ENCODE assay signal across 16 mouse cellular contexts in genomic region chr5:140818482-140819076, GRCm38 (mm10). TPM values are rescaled to one million over a fixed set of nuclear protein-coding genes. Genes with fewer than 3 reads are reported as not detected.
DNase-seq lines count a peak whose midpoint lies in the region; ATAC-seq and TF ChIP-seq lines count a peak whose summit lies in the region.
"Had no signal": no experiment of that assay in that cellular context is flagged by ENCODE, and none has a peak within 500 bp of the region (broad histone marks: within the 10 kb centered on the region; RNA-seq: fewer than 3 reads in every experiment).

No protein-coding gene starts in this region.

- H3K79me2 ChIP-seq in liver, adult 2 months (ENCODE audit: control insufficient read depth, insufficient read depth, low read length) = peaks cover 57% of the 10 kb centered on the region; the same call in 1 of the 2 replicates

- H3K27me3 ChIP-seq in forebrain, embryonic 15.5 days = no peaks in the 10 kb centered on the region
- no peaks in the 10 kb centered on the region for H3K27me3 ChIP-seq in forebrain, embryonic 10.5 days (ENCODE audit: poor library complexity, severe bottlenecking)
- H3K27me3 ChIP-seq in liver, adult 2 months (ENCODE audit: control insufficient read depth, insufficient read depth, low read length) = no peaks in the 10 kb centered on the region

- WGBS in forebrain, embryonic 15.5 days = 64% methylated on average over 5 of the region's 5 CpGs
- WGBS in forebrain, embryonic 10.5 days = 81% methylated on average over 5 of the region's 5 CpGs
- WGBS in liver, adult 2 months = 70% methylated on average over 5 of the region's 5 CpGs

- H3K4me3 ChIP-seq in forebrain, embryonic 15.5 days = no peak overlapping the region
- H3K4me3 ChIP-seq in forebrain, embryonic 10.5 days = no peak overlapping the region
- no peak overlapping the region for H3K4me3 ChIP-seq in liver, adult 2 months (ENCODE audit: insufficient read depth, low read depth, low read length)
- H3K4me3 ChIP-seq: myocyte had no signal

- no peak for TF ChIP-seq CTCF in liver, adult 2 months (IDR thresholded peaks at IDR 0.05; ENCODE audit: low read depth, low read length)

- H3K9me3 ChIP-seq in forebrain, embryonic 15.5 days = no peaks in the 10 kb centered on the region
- H3K9me3 ChIP-seq in forebrain, embryonic 10.5 days = no peaks in the 10 kb centered on the region

- peaks cover 36% of the 10 kb centered on the region for H3K4me1 ChIP-seq in forebrain, embryonic 15.5 days
- peaks cover 57% of the 10 kb centered on the region for H3K4me1 ChIP-seq in forebrain, embryonic 10.5 days
- H3K4me1 ChIP-seq in liver, adult 2 months (ENCODE audit: control insufficient read depth, insufficient read depth, low read length) = peaks cover 55% of the 10 kb centered on the region

- no peak for TF ChIP-seq POLR2A in liver, adult 2 months (IDR thresholded peaks at IDR 0.05; ENCODE audit: extremely low read depth, insufficient read depth, low read length)

- H3K27ac ChIP-seq in forebrain, embryonic 15.5 days (replicated peaks) = peak overlapping the region; percentile 47; the same call in 1 of the 2 replicates
- no peak overlapping the region for H3K27ac ChIP-seq in forebrain, embryonic 10.5 days
- peak overlapping the region; percentile 46 for H3K27ac ChIP-seq in liver, adult 2 months (replicated peaks; ENCODE audit: insufficient read depth, low read depth, low read length)
- H3K27ac ChIP-seq: kidney, postnatal 0 days had no signal

- H3K9ac ChIP-seq in forebrain, embryonic 15.5 days (replicated peaks) = no peak overlapping the region
- H3K9ac ChIP-seq in liver, adult 2 months (ENCODE audit: low read depth, low read length) = 0 out of 2 replicates have a peak overlapping the region, but pooled peaks have one; percentile 2

- no peak overlapping the region for H3K4me2 ChIP-seq in forebrain, embryonic 15.5 days (replicated peaks)
- H3K4me2 ChIP-seq: heart, embryonic 11.5 days had no signal

- H3K36me3 ChIP-seq in forebrain, embryonic 15.5 days = no peaks in the 10 kb centered on the region
- H3K36me3 ChIP-seq in forebrain, embryonic 10.5 days (replicated peaks) = peaks cover 14% of the 10 kb centered on the region
- H3K36me3 ChIP-seq in liver, adult 2 months (ENCODE audit: control insufficient read depth, insufficient read depth, low read length) = no peaks in the 10 kb centered on the region; the same call in 1 of the 2 replicates

- ATAC-seq in forebrain, embryonic 15.5 days (replicated peaks) = no peak
- ATAC-seq in megakaryocyte progenitor cell, adult 5-6 weeks (replicated peaks; ENCODE audit: poor library complexity) = 0 out of 2 replicates have a peak, but pooled peaks have one; percentile 17
- ATAC-seq: activated CD4-positive, CD25-positive, alpha-beta regulatory T cell, adult 4 months had no signal

- no peak for DNase-seq in forebrain, embryonic 10.5 days (ENCODE audit: extremely low spot score, low spot score)
- DNase-seq in liver, adult 2 months (ENCODE audit: extremely low read depth, low read depth, low spot score) = no peak
- DNase-seq in liver = no peak
- DNase-seq in thymus, postnatal 14 days = peak; percentile 13
- DNase-seq in thymus, postnatal 36 days = no peak
- DNase-seq in left cerebral cortex, adult 11 months (ENCODE audit: low spot score) = no peak
- DNase-seq: cerebellum, adult 18-20 months; gastrocnemius, postnatal 36 days; layer of hippocampus, adult 9-11 months; lung, adult 18-20 months had no signal

RNA-seq across cellular contexts. Expression of gene Gna12, which starts 11.7 kb away (rescaled TPM):
- polyA plus RNA-seq in forebrain, embryonic 15.5 days (2015; fragmentation: Nextera tagmentation; extraction: Ambion mirVana) = 26.3 and 65.4 TPM in 2 replicates
- 6.1 and 7.6 TPM in 2 replicates for polyA plus RNA-seq in forebrain, embryonic 10.5 days (2016; fragmentation: Nextera tagmentation; extraction: Ambion mirVana)
- 43.1 and 56.9 TPM in 2 replicates for total RNA-seq in liver, adult 2 months (2014; rRNA removed)
- 85.1 and 88.2 TPM in 2 replicates for polyA plus RNA-seq in liver, adult 2 months (2012; rRNA removed)
- 45.4 and 50.2 TPM in 2 replicates for total RNA-seq in megakaryocyte progenitor cell, adult 5-6 weeks (2015)
- total RNA-seq in megakaryocyte progenitor cell, adult 5-6 weeks (2017) = 33.6 and 33.9 TPM in 2 replicates
